Mouse (Mus musculus) CH12.LX (cell line): Measurements from ENCODE around the gene Entpd7. TPM values are rescaled to one million over a fixed set of nuclear protein-coding genes. Genes with fewer than 3 reads are reported as not detected.

Experiments used
- DNase-seq: peaks from one replicate; pipeline ENCODE4 v3.0.0-alpha.2; 2013; ENCODE audit errors: extremely low read depth
- H3K27ac ChIP-seq: 2 replicates; pipeline ENCODE4 v1.5.1; 2012; ENCODE audit warnings: low read depth, mild to moderate bottlenecking, control low read depth, moderate library complexity; ENCODE audit not compliant: insufficient read depth
- H3K27me3 ChIP-seq: replicated peaks from 2 replicates; pipeline ENCODE3; 2012; ENCODE audit warnings: inconsistent platforms
- H3K36me3 ChIP-seq, 2 experiments: replicated peaks in 1 of 2; 2 replicates each; pipeline versions ENCODE3 to v1.6.1; 2012; ENCODE audit warnings: inconsistent platforms in 1 of 2, low read length in 1 of 2, mild to moderate bottlenecking in 1 of 2, mixed read lengths in 1 of 2, moderate library complexity in 1 of 2; ENCODE audit not compliant: control insufficient read depth in 1 of 2, insufficient read depth in 1 of 2
- H3K4me1 ChIP-seq, 2 experiments: 2 replicates each; pipeline ENCODE4 v1.6.1; 2012; ENCODE audit warnings: inconsistent platforms in 1 of 2, moderate library complexity in 1 of 2; ENCODE audit not compliant: insufficient read depth in 2 of 2, control insufficient read depth in 1 of 2
- H3K4me2 ChIP-seq: 2 replicates; pipeline ENCODE4 v1.6.1; 2012; ENCODE audit warnings: low read depth, mild to moderate bottlenecking, control low read depth; ENCODE audit not compliant: poor library complexity, insufficient read depth, severe bottlenecking
- H3K4me3 ChIP-seq, 3 experiments: fragments of 150-350 bp in 1 of 3; sonication (generic) in 1 of 3; replicated peaks in 1 of 3; 2 replicates each; pipeline versions ENCODE3 to v1.5.1; 2011 to 2012; ENCODE audit warnings: low read depth in 2 of 3, low read length in 2 of 3, mild to moderate bottlenecking in 2 of 3, moderate library complexity in 2 of 3, control low read depth in 1 of 3, improper control_type of control experiment in 1 of 3, inconsistent platforms in 1 of 3, mixed read lengths in 1 of 3; ENCODE audit not compliant: poor library complexity in 1 of 3
- H3K79me2 ChIP-seq: replicated peaks from 2 replicates; pipeline ENCODE4 v1.6.1; 2012; ENCODE audit warnings: mild to moderate bottlenecking, moderate library complexity; ENCODE audit not compliant: control insufficient read depth, poor library complexity, insufficient read depth, severe bottlenecking; ENCODE audit errors: extremely low read depth
- H3K9ac ChIP-seq: 2 replicates; pipeline ENCODE4 v1.6.1; 2012; ENCODE audit warnings: low read depth, mild to moderate bottlenecking, control low read depth, moderate library complexity; ENCODE audit not compliant: insufficient read depth
- H3K9me3 ChIP-seq: replicated peaks from 2 replicates; pipeline ENCODE3; 2012; ENCODE audit warnings: low read length, inconsistent platforms, mixed read lengths
- BHLHE40 ChIP-seq: IDR thresholded peaks from 2 replicates; pipeline ENCODE4 v1.6.1; 2011; ENCODE audit warnings: mild to moderate bottlenecking, low read depth, low read length, improper control_type of control experiment
- CHD1 ChIP-seq: IDR thresholded peaks from 2 replicates; pipeline ENCODE4 v1.6.1; 2012; ENCODE audit warnings: low read depth, low read length, improper control_type of control experiment, inconsistent platforms
- CTCF ChIP-seq, 2 experiments: IDR thresholded peaks in 1 of 2; conservative IDR thresholded peaks in 1 of 2; 2 replicates each; pipeline ENCODE4 v1.5.1; 2011 to 2012; ENCODE audit warnings: low read depth in 2 of 2, low read length in 2 of 2, improper control_type of control experiment in 1 of 2, inconsistent platforms in 1 of 2, mild to moderate bottlenecking in 1 of 2, moderate library complexity in 1 of 2
- ELF1 ChIP-seq: IDR thresholded peaks from 2 replicates; pipeline ENCODE4 v1.6.1; 2014; ENCODE audit warnings: low read depth, mild to moderate bottlenecking, inconsistent platforms, low read length, improper control_type of control experiment
- ETS1 ChIP-seq: conservative IDR thresholded peaks from 2 replicates; pipeline ENCODE4 v1.6.1; 2012; ENCODE audit warnings: low read depth, mild to moderate bottlenecking, inconsistent platforms, low read length, improper control_type of control experiment, moderate library complexity
- HCFC1 ChIP-seq: IDR thresholded peaks from 2 replicates; pipeline ENCODE4 v1.6.1; 2012; ENCODE audit warnings: low read depth, mild to moderate bottlenecking, inconsistent platforms, low read length, improper control_type of control experiment
- JUN ChIP-seq: IDR thresholded peaks from 2 replicates; pipeline ENCODE4 v1.6.1; 2011; ENCODE audit warnings: low read depth, mild to moderate bottlenecking, low read length, improper control_type of control experiment, moderate library complexity; ENCODE audit not compliant: insufficient read depth
- JUND ChIP-seq: conservative IDR thresholded peaks from 2 replicates; pipeline ENCODE4 v1.6.1; 2011; ENCODE audit warnings: low read depth, low read length, improper control_type of control experiment
- KAT2A ChIP-seq: IDR thresholded peaks from 2 replicates; pipeline ENCODE4 v1.6.1; 2012; ENCODE audit warnings: low read length, improper control_type of control experiment, inconsistent platforms; ENCODE audit not compliant: insufficient replicate concordance
- MAFK ChIP-seq: IDR thresholded peaks from 2 replicates; pipeline ENCODE4 v1.6.1; 2011; ENCODE audit warnings: low read length, improper control_type of control experiment; ENCODE audit not compliant: insufficient replicate concordance
- MAX ChIP-seq: IDR thresholded peaks from 2 replicates; pipeline ENCODE4 v1.6.1; 2011; ENCODE audit warnings: low read length, improper control_type of control experiment
- NELFE ChIP-seq: IDR thresholded peaks from 2 replicates; pipeline ENCODE4 v1.6.1; 2011; ENCODE audit warnings: low read depth, low read length, improper control_type of control experiment
- NRF1 ChIP-seq: IDR thresholded peaks from 2 replicates; pipeline ENCODE4 v1.6.1; 2014; ENCODE audit warnings: low read depth, mild to moderate bottlenecking, inconsistent platforms, low read length, improper control_type of control experiment, moderate library complexity
- POLR2A ChIP-seq: IDR thresholded peaks from 2 replicates; pipeline ENCODE4 v1.6.1; 2011; ENCODE audit warnings: low read depth, mild to moderate bottlenecking, improper control_type of control experiment, low read length
- POLR2AphosphoS2 ChIP-seq: IDR thresholded peaks from 2 replicates; pipeline ENCODE4 v1.6.1; 2011; ENCODE audit warnings: low read depth, low read length, improper control_type of control experiment
- RAD21 ChIP-seq: IDR thresholded peaks from 2 replicates; pipeline ENCODE4 v1.6.1; 2011; ENCODE audit warnings: low read depth, mild to moderate bottlenecking, low read length, improper control_type of control experiment, moderate library complexity
- SMC3 ChIP-seq: IDR thresholded peaks from 2 replicates; pipeline ENCODE4 v1.6.1; 2011; ENCODE audit warnings: low read depth, low read length, improper control_type of control experiment
- TBP ChIP-seq: conservative IDR thresholded peaks from 2 replicates; pipeline ENCODE4 v1.6.1; 2011; ENCODE audit warnings: low read depth, low read length, improper control_type of control experiment
- TCF12 ChIP-seq: IDR thresholded peaks from 2 replicates; pipeline ENCODE4 v1.6.1; 2014; ENCODE audit warnings: low read depth, mild to moderate bottlenecking, inconsistent platforms, low read length, improper control_type of control experiment
- UBTF ChIP-seq: IDR thresholded peaks from 2 replicates; pipeline ENCODE4 v1.6.1; 2012; ENCODE audit warnings: low read depth, mild to moderate bottlenecking, inconsistent platforms, low read length, improper control_type of control experiment, moderate library complexity
- USF1 ChIP-seq: IDR thresholded peaks from 2 replicates; pipeline ENCODE4 v1.6.1; 2014; ENCODE audit warnings: low read depth, mild to moderate bottlenecking, inconsistent platforms, low read length, improper control_type of control experiment
- USF2 ChIP-seq: conservative IDR thresholded peaks from 2 replicates; pipeline ENCODE4 v1.6.1; 2011; ENCODE audit warnings: low read depth, low read length, improper control_type of control experiment
- ZC3H11A ChIP-seq: IDR thresholded peaks from 2 replicates; pipeline ENCODE4 v1.6.1; 2012; ENCODE audit warnings: low read depth, mild to moderate bottlenecking, inconsistent platforms, low read length, improper control_type of control experiment
- ZKSCAN1 ChIP-seq: IDR thresholded peaks from 2 replicates; pipeline ENCODE4 v1.6.1; 2012; ENCODE audit warnings: low read depth, inconsistent platforms, low read length, improper control_type of control experiment, borderline replicate concordance
- ZMIZ1 ChIP-seq: IDR thresholded peaks from 2 replicates; pipeline ENCODE4 v1.6.1; 2012; ENCODE audit warnings: low read depth, mild to moderate bottlenecking, inconsistent platforms, low read length, improper control_type of control experiment
- ZNF384 ChIP-seq: IDR thresholded peaks from 2 replicates; pipeline ENCODE4 v1.6.1; 2012; ENCODE audit warnings: low read depth, low read length, improper control_type of control experiment, inconsistent platforms
- dilution Hi-C: fragments of 300-500 bp; cut with MboI; formaldehyde crosslinking; loops from 2 replicates; pipeline ENCODE4 v1.14.3; 2020; ENCODE audit warnings: low sequenced_read_pairs; ENCODE audit not compliant: extremely low pct_unique_long_range_greater_than_20kb, extremely low pct_ligation_motif_present
- in situ Hi-C: fragments of 300-500 bp; cut with MboI; formaldehyde crosslinking; loops from 3 replicates; pipeline ENCODE4 v1.14.3; 2019; ENCODE audit warnings: low sequenced_read_pairs, low pct_ligation_motif_present, low pct_unique_long_range_greater_than_20kb, mixed read lengths
- polyA plus RNA-seq: library from polyadenylated mRNA; unstranded; fragments of >175 nt; gene quantifications from 2 replicates; pipeline ENCODE4 v1.2.1, GENCODE M21; 2012; ENCODE audit warnings: low read depth; ENCODE audit not compliant: insufficient read length
- total RNA-seq, 2 experiments: library from RNA; depleted of rRNA; stranded (reverse); fragments of 300-350 nt in 1 of 2; fragments of >200 nt in 1 of 2; gene quantifications; 2 replicates each; pipeline ENCODE4 v1.2.3; 2012 to 2014

The Entpd7 gene
- total and polyA plus RNA-seq, 3 experiments = 2.7 to 6.0 (median 4.0) TPM

DNA sequence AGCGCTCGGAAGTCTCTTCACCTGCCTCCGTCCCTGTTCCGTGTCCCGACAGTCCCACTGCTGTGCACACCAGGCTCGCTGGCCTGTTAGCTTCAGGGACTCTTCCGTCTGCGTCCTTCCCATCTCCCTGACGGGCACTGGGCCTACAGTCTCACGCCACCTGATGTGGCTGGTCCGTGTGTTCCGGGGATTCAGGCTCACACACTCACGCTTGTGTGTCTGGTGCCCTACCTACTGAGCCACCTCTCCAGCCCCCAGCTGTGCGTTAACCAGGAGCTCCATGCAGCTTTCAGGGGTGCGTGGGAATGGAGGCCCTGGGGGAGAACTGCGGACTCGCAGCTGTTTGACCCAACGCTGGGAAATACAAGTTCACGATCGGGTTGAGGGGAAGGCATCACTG, 34.7 kb downstream of the Entpd7 start:
- H3K79me2 ChIP-seq = no peaks in the 10 kb centered on the region
- no peak overlapping the region for H3K4me3 ChIP-seq
- no peak overlapping the region for H3K27ac ChIP-seq
- peaks cover 27 to 77% of the 10 kb centered on the region in 2 experiments for H3K36me3 ChIP-seq
- no peaks in the 10 kb centered on the region for H3K27me3 ChIP-seq
- DNase-seq = no peak
- peaks cover 16 to 58% of the 10 kb centered on the region in 2 experiments for H3K4me1 ChIP-seq
- dilution Hi-C loops = no loop called here
- no peak overlapping the region for H3K9ac ChIP-seq
- TF ChIP-seq NELFE (no peak), MAX (no peak), CTCF (conservative IDR thresholded peaks at IDR 0.05 in 1 of 2, IDR thresholded peaks at IDR 0.05 in 1 of 2; ENCODE audit: low read depth in 2 of 2, low read length in 2 of 2) (no peak), KAT2A (no peak), RAD21 (no peak), HCFC1 (no peak), ZNF384 (no peak), JUND (no peak), ELF1 (no peak), UBTF (no peak), POLR2AphosphoS2 (no peak), USF2 (no peak), ZC3H11A (no peak), POLR2A (no peak), ZKSCAN1 (no peak), USF1 (no peak), ETS1 (no peak), JUN (no peak), ZMIZ1 (no peak), TCF12 (no peak)
- TF ChIP-seq, all 38 proteins: peak for 0
- Histone ChIP-seq H3K9me3 (peaks cover 20% of the 10 kb centered on the region), H3K4me2 (no peak overlapping the region)
- in situ Hi-C loops = no loop called here

DNA sequence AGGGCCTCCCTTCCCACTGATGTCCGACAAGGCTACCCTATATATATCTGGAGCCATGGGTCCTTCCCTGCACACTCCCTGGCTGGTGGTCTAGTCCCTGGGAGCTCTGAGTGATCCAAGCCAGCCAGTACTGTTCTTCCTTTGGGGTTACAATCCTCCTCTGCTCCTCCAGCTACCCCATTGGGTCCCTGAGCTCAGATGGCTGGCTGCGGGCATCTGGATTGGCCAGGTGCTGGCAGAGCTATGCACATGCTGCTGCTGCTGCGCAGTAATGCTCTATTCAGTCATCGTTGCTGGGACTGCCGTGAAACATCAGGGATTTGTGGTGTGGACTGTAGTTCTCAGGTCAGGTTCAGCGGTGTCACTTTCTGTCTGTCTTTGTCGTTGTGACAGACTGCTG, 35.3 kb downstream of the Entpd7 start:
- H3K27ac ChIP-seq = no peak overlapping the region
- H3K4me3 ChIP-seq = no peak overlapping the region
- no peaks in the 10 kb centered on the region for H3K27me3 ChIP-seq
- in situ Hi-C loops (no loop called here), dilution Hi-C loops (no loop called here)
- H3K36me3 ChIP-seq = peaks cover 29 to 77% of the 10 kb centered on the region in 2 experiments
- H3K4me2 ChIP-seq = no peak overlapping the region
- peaks cover 20% of the 10 kb centered on the region for H3K9me3 ChIP-seq
- peaks cover 16 to 58% of the 10 kb centered on the region in 2 experiments for H3K4me1 ChIP-seq
- no peaks in the 10 kb centered on the region for H3K79me2 ChIP-seq
- H3K9ac ChIP-seq = no peak overlapping the region
- no peak for DNase-seq
- TF ChIP-seq POLR2A = no peak
- TF ChIP-seq CHD1 = no peak
- TF ChIP-seq ETS1 = no peak
- no peak for TF ChIP-seq MAFK
- no peak for TF ChIP-seq TBP
- no peak for TF ChIP-seq NRF1
- TF ChIP-seq ZC3H11A = no peak
- no peak for TF ChIP-seq ZMIZ1
- no peak for TF ChIP-seq SMC3
- no peak for TF ChIP-seq JUN
- no peak for TF ChIP-seq BHLHE40
- no peak for TF ChIP-seq NELFE
